Mouse (Mus musculus): ENCODE measurements at regions not wholly inside any gene's neighbourhood (a gene's known extent, or its start where the extent isn't known, plus 50 kb on each side); places are given as distances from the start of the nearest gene placed in this dataset.
A peak's percentile ranks its signal among the peaks of the same experiment; 100 is the strongest.

- no peaks in the 10 kb centered on the region for H3K9me3 ChIP-seq (ENCODE audit: control insufficient read depth, low read length)
- H3K9ac ChIP-seq (replicated peaks; ENCODE audit: low read length) = no peak overlapping the region
- no peak overlapping the region for H3K4me2 ChIP-seq (ENCODE audit: low read length)
- ATAC-seq (ENCODE audit: low FRiP score, low TSS enrichment) (no peak), DNase-seq (no peak)
- H3K36me3 ChIP-seq (ENCODE audit: control insufficient read depth, insufficient read depth, low read length) = no peaks in the 10 kb centered on the region
- WGBS = 71% methylated on average over 4 of the region's 4 CpGs
- no peaks in the 10 kb centered on the region for H3K4me1 ChIP-seq (ENCODE audit: control insufficient read depth, insufficient read depth, low read length)
- H3K4me3 ChIP-seq (replicated peaks; ENCODE audit: low read depth, low read length) = no peak overlapping the region
- no peak overlapping the region for H3K27ac ChIP-seq (replicated peaks; ENCODE audit: low read depth, low read length)
- H3K27me3 ChIP-seq (ENCODE audit: control insufficient read depth, insufficient read depth, low read length) = no peaks in the 10 kb centered on the region
Observed at GRCm38 (mm10) chr3:50605750-50606149, 162.3 kb upstream of the Slc7a11 start.

GRCm38 (mm10) chr3:50603182-50603581 lies 159.8 kb upstream of the Slc7a11 start:
- 87% methylated on average over 7 of the region's 7 CpGs for WGBS

GRCm38 (mm10) chr3:50595732-50596131 lies 152.3 kb upstream of the Slc7a11 start:
- 96% methylated on average over 1 of the region's 1 CpGs for WGBS

More at GRCm38 (mm10) chr3:50603182-50603581, 159.8 kb upstream of the Slc7a11 start:
- no peaks in the 10 kb centered on the region for H3K36me3 ChIP-seq (ENCODE audit: control insufficient read depth, insufficient read depth, low read length)
- no peak for ATAC-seq (ENCODE audit: low FRiP score, low TSS enrichment)
- no peaks in the 10 kb centered on the region for H3K27me3 ChIP-seq (ENCODE audit: control insufficient read depth, insufficient read depth, low read length)
- no peak overlapping the region for H3K27ac ChIP-seq (replicated peaks; ENCODE audit: low read depth, low read length)
- H3K4me3 ChIP-seq (replicated peaks; ENCODE audit: low read depth, low read length) = no peak overlapping the region
- H3K9me3 ChIP-seq (ENCODE audit: control insufficient read depth, low read length) = no peaks in the 10 kb centered on the region
- no peak overlapping the region for H3K4me2 ChIP-seq (ENCODE audit: low read length)
- DNase-seq = no peak
- no peaks in the 10 kb centered on the region for H3K4me1 ChIP-seq (ENCODE audit: control insufficient read depth, insufficient read depth, low read length)
- H3K9ac ChIP-seq (replicated peaks; ENCODE audit: low read length) = no peak overlapping the region

GRCm38 (mm10) chr3:50584323-50584722 lies 140.9 kb upstream of the Slc7a11 start:
- H3K27ac ChIP-seq (replicated peaks; ENCODE audit: low read depth, low read length) = no peak overlapping the region
- ATAC-seq (ENCODE audit: low FRiP score, low TSS enrichment) = no peak
- no peaks in the 10 kb centered on the region for H3K9me3 ChIP-seq (ENCODE audit: control insufficient read depth, low read length)
- H3K4me1 ChIP-seq (ENCODE audit: control insufficient read depth, insufficient read depth, low read length) = peaks cover 4% of the 10 kb centered on the region; the same call in 1 of the 2 replicates
- H3K9ac ChIP-seq (replicated peaks; ENCODE audit: low read length) = no peak overlapping the region
- H3K4me3 ChIP-seq (replicated peaks; ENCODE audit: low read depth, low read length) = no peak overlapping the region
- 98% methylated on average over 1 of the region's 1 CpGs for WGBS
- H3K4me2 ChIP-seq (ENCODE audit: low read length) = no peak overlapping the region
- no peak for DNase-seq
- no peaks in the 10 kb centered on the region for H3K27me3 ChIP-seq (ENCODE audit: control insufficient read depth, insufficient read depth, low read length)
- no peaks in the 10 kb centered on the region for H3K36me3 ChIP-seq (ENCODE audit: control insufficient read depth, insufficient read depth, low read length)

More at GRCm38 (mm10) chr3:50595732-50596131, 152.3 kb upstream of the Slc7a11 start:
- H3K4me1 ChIP-seq (ENCODE audit: control insufficient read depth, insufficient read depth, low read length) = no peaks in the 10 kb centered on the region
- no peak overlapping the region for H3K27ac ChIP-seq (replicated peaks; ENCODE audit: low read depth, low read length)
- H3K4me2 ChIP-seq (ENCODE audit: low read length) = no peak overlapping the region
- no peak for DNase-seq
- H3K27me3 ChIP-seq (ENCODE audit: control insufficient read depth, insufficient read depth, low read length) = no peaks in the 10 kb centered on the region
- no peaks in the 10 kb centered on the region for H3K36me3 ChIP-seq (ENCODE audit: control insufficient read depth, insufficient read depth, low read length)
- H3K4me3 ChIP-seq (replicated peaks; ENCODE audit: low read depth, low read length) = no peak overlapping the region
- peaks cover 5% of the 10 kb centered on the region for H3K9me3 ChIP-seq (ENCODE audit: control insufficient read depth, low read length)
- H3K9ac ChIP-seq (replicated peaks; ENCODE audit: low read length) = no peak overlapping the region
- ATAC-seq (ENCODE audit: low FRiP score, low TSS enrichment) = no peak

- Histone ChIP-seq H3K9me3 (ENCODE audit: control insufficient read depth, low read length) (no peaks in the 10 kb centered on the region), H3K36me3 (ENCODE audit: control insufficient read depth, insufficient read depth, low read length) (no peaks in the 10 kb centered on the region), H3K4me1 (ENCODE audit: control insufficient read depth, insufficient read depth, low read length) (peaks cover 4% of the 10 kb centered on the region; the same call in 1 of the 2 replicates), H3K4me2 (ENCODE audit: low read length) (no peak overlapping the region), H3K27ac (replicated peaks; ENCODE audit: low read depth, low read length) (0 out of 2 replicates have a peak overlapping the region, but pooled peaks have one; percentile 20), H3K4me3 (replicated peaks; ENCODE audit: low read depth, low read length) (no peak overlapping the region), H3K9ac (replicated peaks; ENCODE audit: low read length) (no peak overlapping the region), H3K27me3 (ENCODE audit: control insufficient read depth, insufficient read depth, low read length) (no peaks in the 10 kb centered on the region)
- WGBS = 67% methylated on average over 6 of the region's 6 CpGs
- DNase-seq (peak; percentile 13), ATAC-seq (ENCODE audit: low FRiP score, low TSS enrichment) (no peak)
Observed at GRCm38 (mm10) chr3:50583475-50583874, 140.1 kb upstream of the Slc7a11 start.

GRCm38 (mm10) chr3:50574388-50574787 lies 131.0 kb upstream of the Slc7a11 start:
- WGBS = 96% methylated on average over 9 of the region's 9 CpGs

GRCm38 (mm10) chr3:50570027-50570426 lies 126.6 kb upstream of the Slc7a11 start:
- Histone ChIP-seq H3K27ac (replicated peaks; ENCODE audit: low read depth, low read length) (no peak overlapping the region), H3K9me3 (ENCODE audit: control insufficient read depth, low read length) (no peaks in the 10 kb centered on the region), H3K4me1 (ENCODE audit: control insufficient read depth, insufficient read depth, low read length) (no peaks in the 10 kb centered on the region), H3K4me2 (ENCODE audit: low read length) (no peak overlapping the region), H3K36me3 (ENCODE audit: control insufficient read depth, insufficient read depth, low read length) (no peaks in the 10 kb centered on the region), H3K4me3 (replicated peaks; ENCODE audit: low read depth, low read length) (no peak overlapping the region), H3K27me3 (ENCODE audit: control insufficient read depth, insufficient read depth, low read length) (no peaks in the 10 kb centered on the region), H3K9ac (replicated peaks; ENCODE audit: low read length) (no peak overlapping the region)
- ATAC-seq (ENCODE audit: low FRiP score, low TSS enrichment) (no peak), DNase-seq (no peak)

More at GRCm38 (mm10) chr3:50574388-50574787, 131.0 kb upstream of the Slc7a11 start:
- no peak for DNase-seq
- Histone ChIP-seq H3K27me3 (ENCODE audit: control insufficient read depth, insufficient read depth, low read length) (no peaks in the 10 kb centered on the region), H3K9me3 (ENCODE audit: control insufficient read depth, low read length) (no peaks in the 10 kb centered on the region), H3K4me1 (ENCODE audit: control insufficient read depth, insufficient read depth, low read length) (no peaks in the 10 kb centered on the region), H3K27ac (replicated peaks; ENCODE audit: low read depth, low read length) (no peak overlapping the region), H3K4me2 (ENCODE audit: low read length) (no peak overlapping the region), H3K9ac (replicated peaks; ENCODE audit: low read length) (no peak overlapping the region), H3K36me3 (ENCODE audit: control insufficient read depth, insufficient read depth, low read length) (no peaks in the 10 kb centered on the region), H3K4me3 (replicated peaks; ENCODE audit: low read depth, low read length) (no peak overlapping the region)
- no peak for ATAC-seq (ENCODE audit: low FRiP score, low TSS enrichment)

GRCm38 (mm10) chr3:50569565-50569964 lies 126.2 kb upstream of the Slc7a11 start:
- Histone ChIP-seq H3K4me1 (ENCODE audit: control insufficient read depth, insufficient read depth, low read length) (no peaks in the 10 kb centered on the region), H3K36me3 (ENCODE audit: control insufficient read depth, insufficient read depth, low read length) (no peaks in the 10 kb centered on the region), H3K4me3 (replicated peaks; ENCODE audit: low read depth, low read length) (no peak overlapping the region), H3K27ac (replicated peaks; ENCODE audit: low read depth, low read length) (no peak overlapping the region), H3K4me2 (ENCODE audit: low read length) (no peak overlapping the region), H3K9ac (replicated peaks; ENCODE audit: low read length) (no peak overlapping the region), H3K9me3 (ENCODE audit: control insufficient read depth, low read length) (no peaks in the 10 kb centered on the region), H3K27me3 (ENCODE audit: control insufficient read depth, insufficient read depth, low read length) (no peaks in the 10 kb centered on the region)
- peak; percentile 11 for DNase-seq
- ATAC-seq (ENCODE audit: low FRiP score, low TSS enrichment) = no peak
- WGBS = 95% methylated on average over 10 of the region's 10 CpGs

- Histone ChIP-seq H3K27me3 (ENCODE audit: control insufficient read depth, insufficient read depth, low read length) (no peaks in the 10 kb centered on the region), H3K4me1 (ENCODE audit: control insufficient read depth, insufficient read depth, low read length) (peaks cover 9% of the 10 kb centered on the region; the same call in 1 of the 2 replicates), H3K27ac (replicated peaks; ENCODE audit: low read depth, low read length) (no peak overlapping the region), H3K36me3 (ENCODE audit: control insufficient read depth, insufficient read depth, low read length) (no peaks in the 10 kb centered on the region), H3K4me3 (replicated peaks; ENCODE audit: low read depth, low read length) (no peak overlapping the region), H3K4me2 (ENCODE audit: low read length) (no peak overlapping the region), H3K9me3 (ENCODE audit: control insufficient read depth, low read length) (no peaks in the 10 kb centered on the region), H3K9ac (replicated peaks; ENCODE audit: low read length) (no peak overlapping the region)
- WGBS = 75% methylated on average over 1 of the region's 1 CpGs
- DNase-seq (no peak), ATAC-seq (ENCODE audit: low FRiP score, low TSS enrichment) (no peak)
Observed at GRCm38 (mm10) chr3:50554150-50554549, 110.7 kb upstream of the Slc7a11 start.

Measured in midbrain, embryonic 14.5 days (tissue).